Mouse (Mus musculus) testis, postnatal 14 days (tissue): ENCODE data around the gene St3gal2.
"Not testable (repeated sequence)": the region's sequence is repeated elsewhere in the genome, so short reads cannot be mapped to it uniquely, and the experiment has no call there.

Source experiments
- DNase-seq: peaks from one replicate; pipeline ENCODE4 v3.0.0; 2021; ENCODE audit warnings: low spot score

Gene St3gal2

DNA sequence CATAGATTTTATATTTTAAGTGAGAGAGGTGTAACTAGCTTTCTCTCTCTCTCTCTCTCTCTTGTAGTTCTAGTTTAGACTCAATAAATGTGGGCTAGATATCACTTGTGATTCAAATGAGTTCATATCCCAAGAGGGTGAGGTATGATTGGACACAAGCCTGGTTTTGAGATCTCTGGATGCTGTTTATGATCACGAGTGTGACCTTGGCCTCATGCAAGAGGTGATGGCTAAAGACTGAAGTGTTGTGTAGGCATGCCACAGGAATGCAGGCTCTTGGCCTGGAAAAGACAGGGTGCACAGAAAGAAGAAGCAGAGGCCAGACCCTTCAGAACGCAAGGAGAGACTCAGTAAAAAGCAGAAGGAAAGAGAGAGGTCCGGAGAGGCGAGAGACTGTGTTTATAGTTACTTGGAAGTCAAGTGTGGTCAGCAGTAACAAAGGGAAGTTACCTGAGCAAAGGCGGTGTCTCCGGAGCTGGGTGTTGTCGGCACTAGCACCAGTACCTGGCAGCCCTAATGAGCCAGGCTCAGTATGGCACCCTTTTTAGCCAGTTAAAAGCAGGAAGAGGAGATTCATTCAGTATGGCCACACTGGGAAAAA lies 24.7 kb downstream of the St3gal2 start:
- DNase-seq = no peak

- peak; percentile 60 for DNase-seq
These were observed 26.0 kb downstream of the St3gal2 start for GRCm38 (mm10) chr8:110945716-110946115.

DNA sequence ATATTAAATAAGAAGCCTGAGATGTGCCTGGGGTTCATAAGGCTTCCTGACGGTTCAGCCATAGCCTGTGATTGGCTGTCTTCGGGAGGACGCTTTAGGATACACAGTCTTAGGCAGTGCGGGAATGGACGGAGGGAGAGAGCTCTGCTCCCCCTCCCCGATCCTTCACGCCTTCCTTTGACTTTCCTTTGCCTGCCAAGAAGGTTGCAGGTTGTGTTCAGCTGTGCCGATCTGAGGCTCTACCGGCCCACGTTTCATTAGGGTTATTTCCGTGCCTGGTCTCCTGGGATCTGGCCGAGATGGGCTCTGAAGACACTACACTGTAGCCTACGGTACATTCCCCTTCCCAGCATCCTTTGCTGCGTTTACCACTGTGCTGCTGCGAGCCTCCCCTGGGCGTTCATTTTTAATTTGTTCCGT lies 30.4 kb downstream of the St3gal2 start:
- DNase-seq = no peak

DNA sequence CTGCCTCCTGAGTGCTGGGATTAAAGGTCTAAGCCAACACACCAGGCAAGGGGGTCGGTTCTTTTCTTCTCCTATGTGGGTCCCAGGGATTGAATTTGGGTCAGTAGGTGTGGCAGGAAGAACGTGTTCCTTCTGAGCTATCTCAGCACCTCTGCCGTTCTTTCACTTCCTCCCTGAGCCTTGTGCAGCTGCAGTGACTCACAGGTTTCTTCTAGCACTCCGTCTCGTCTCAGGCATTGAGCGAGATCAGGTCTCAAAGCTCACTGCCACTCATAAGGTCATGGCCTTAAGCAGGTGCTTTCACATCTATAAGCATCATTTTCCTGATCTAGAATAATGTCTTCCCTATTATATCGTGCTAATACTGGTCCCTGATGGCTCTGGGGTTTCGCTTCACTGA lies 35.1 kb downstream of the St3gal2 start:
- DNase-seq = no peak

- DNase-seq = no peak
These were observed 37.1 kb downstream of the St3gal2 start for GRCm38 (mm10) chr8:110956619-110957450.

DNA sequence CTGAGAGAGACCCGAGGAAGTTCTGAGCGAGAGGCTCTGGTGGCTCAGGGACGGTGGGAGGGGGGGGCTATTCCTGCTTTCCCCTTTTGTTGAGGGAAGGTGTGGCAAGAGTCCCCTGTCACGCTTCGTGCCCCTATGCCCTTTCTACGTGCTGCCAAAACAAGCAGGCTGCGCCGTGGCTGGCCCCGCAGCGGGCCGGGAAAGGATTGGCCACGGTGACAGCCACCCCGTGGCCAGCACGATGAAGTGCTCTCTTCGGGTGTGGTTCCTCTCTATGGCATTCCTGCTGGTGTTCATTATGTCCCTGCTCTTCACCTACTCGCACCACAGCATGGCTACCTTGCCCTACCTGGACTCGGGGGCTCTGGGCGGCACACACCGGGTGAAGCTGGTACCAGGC lies 37.7 kb downstream of the St3gal2 start:
- DNase-seq = no peak

GRCm38 (mm10) chr8:110958135-110958534 lies 38.4 kb downstream of the St3gal2 start:
- no peak for DNase-seq

GRCm38 (mm10) chr8:110958553-110958952 lies 38.8 kb downstream of the St3gal2 start:
- DNase-seq = not testable (repeated sequence)

DNA sequence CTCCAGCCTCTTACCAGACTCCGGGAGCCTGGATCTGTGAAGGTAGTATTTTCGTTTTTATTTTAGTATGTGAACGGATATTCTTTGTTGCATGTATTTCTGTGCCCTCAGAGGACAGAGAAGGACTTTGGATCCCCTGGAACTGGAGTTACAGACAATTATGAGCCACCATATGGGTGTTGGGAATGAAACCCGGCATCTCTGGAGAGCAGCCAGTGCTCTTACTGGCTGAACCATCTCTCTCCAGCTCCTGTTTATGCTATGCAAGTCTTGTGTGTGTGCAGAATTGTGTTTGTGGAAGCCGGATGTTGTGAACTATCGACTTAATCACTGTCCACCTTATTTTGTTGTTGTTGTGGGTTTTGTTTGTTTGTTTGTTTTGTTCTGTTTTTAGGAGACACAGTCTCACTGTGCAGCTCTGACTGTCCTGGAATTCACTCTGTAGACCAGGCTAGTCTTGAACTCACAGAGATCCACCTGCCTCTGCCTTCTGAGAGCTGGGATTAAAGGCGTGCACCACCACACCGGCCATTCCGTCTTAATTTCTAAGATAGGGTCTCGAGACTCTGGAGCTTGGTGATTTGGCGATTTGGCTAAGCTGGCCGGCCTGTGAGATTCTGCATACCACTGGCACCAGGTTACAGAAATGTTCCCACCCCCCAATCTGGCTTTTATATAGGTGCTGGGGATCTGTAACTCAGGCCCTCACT lies 39.5 kb downstream of the St3gal2 start:
- no peak for DNase-seq

DNA sequence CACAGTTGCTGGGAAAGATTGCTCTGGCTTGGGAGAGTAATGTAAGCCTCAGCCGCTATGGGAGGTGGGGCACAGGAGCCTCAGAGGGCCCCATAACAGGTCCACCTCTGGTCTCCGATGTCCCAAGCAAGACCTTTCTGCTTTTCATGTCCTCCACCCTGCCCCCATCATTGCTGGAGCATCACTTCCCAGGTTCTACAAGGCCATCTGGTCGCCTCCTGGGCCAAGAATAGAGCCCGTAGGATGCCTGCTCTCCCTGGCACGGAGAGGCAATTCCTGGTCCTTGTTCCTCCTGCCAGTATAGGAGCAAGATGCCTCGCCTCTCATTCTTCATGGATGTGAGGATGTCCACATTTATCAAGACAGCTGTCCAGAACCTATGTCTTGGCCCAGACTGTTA lies 40.2 kb downstream of the St3gal2 start:
- no peak for DNase-seq

GRCm38 (mm10) chr8:110963051-110963450 lies 43.3 kb downstream of the St3gal2 start:
- no peak for DNase-seq

- no peak for DNase-seq
These were observed 44.9 kb downstream of the St3gal2 start for GRCm38 (mm10) chr8:110964666-110965065.

DNA sequence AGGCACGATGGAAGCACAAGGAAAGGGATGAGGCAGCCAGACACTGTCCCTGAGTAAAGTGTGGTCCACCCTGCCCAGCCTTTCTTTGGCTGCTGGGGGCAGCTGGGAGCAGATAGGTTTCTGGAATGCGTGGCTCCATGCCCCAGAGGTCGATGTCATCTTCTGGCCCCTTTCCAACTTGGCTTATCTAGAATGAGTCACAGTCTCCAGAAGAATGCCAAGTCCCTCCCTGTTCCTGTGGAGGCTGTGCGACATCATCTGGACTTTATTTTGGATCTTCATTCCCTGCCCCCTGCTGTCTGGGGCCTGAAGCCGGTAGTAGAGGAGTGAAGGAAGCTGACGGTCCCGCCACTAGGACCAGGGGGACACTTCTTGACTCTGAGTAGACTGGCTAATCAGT lies 45.9 kb downstream of the St3gal2 start:
- peak; percentile 67 for DNase-seq

- DNase-seq = no peak
These were observed 46.9 kb downstream of the St3gal2 start for GRCm38 (mm10) chr8:110966586-110966985.

DNA sequence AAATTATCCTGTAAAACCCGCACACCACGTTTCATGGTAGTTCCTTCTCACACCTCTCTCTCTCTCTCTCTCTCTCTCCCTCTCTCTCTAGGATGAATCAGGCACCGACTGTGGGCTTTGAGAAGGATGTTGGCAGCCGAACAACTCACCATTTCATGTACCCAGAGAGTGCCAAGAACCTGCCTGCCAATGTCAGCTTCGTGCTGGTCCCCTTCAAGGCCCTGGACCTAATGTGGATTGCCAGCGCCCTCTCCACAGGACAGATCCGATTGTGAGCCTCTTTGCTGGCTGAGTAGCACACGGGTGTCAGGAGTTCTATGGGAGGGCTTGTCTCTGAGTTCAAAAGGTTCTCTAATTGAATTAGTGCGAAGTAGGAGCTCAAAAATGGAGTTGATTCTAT lies 47.6 kb downstream of the St3gal2 start:
- DNase-seq = no peak

- peak; percentile 94 for DNase-seq
These were observed 50.4 kb downstream of the St3gal2 start for GRCm38 (mm10) chr8:110969910-110970770.

DNA sequence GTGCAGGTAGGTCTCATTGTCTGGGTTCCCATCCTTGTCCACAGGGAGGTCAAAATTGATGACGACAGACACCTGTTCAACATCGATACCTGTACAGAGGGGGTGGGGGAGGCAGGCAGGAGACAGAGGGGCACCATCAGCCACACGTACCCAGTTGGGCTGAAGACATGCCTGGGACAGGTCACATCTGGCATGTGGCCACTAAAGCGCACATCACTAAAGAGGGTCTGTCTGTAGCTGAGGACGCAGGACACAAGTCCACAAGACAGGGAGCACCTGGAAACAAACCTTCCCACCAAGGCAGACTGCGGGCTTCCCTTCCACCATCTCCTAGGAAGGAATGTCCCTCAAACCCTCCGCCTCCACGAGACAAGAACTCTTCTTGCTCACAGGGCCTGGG lies 56.8 kb downstream of the St3gal2 start:
- DNase-seq = not testable (repeated sequence)

DNA sequence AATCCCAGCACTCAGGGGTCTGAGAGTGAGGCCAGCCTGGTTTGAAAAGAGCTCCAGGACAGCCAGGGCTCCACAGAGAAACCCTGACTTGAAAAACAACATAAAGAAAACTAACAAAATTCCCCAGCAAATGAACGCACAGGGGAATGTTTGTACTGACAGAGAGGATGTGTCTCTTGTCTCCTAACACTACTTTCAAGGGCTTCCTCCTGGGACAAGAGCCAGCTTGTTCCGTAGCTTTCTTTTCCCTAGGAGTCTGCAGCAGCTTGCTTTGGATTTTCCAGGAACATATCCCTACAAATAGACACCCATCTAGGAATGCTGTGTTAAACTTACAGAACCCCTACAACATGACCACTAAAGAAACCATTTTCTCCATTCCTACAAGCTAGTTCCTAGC lies 58.3 kb downstream of the St3gal2 start:
- not testable (repeated sequence) for DNase-seq

GRCm38 (mm10) chr8:110981304-110981703 lies 61.6 kb downstream of the St3gal2 start:
- DNase-seq = no peak

DNA sequence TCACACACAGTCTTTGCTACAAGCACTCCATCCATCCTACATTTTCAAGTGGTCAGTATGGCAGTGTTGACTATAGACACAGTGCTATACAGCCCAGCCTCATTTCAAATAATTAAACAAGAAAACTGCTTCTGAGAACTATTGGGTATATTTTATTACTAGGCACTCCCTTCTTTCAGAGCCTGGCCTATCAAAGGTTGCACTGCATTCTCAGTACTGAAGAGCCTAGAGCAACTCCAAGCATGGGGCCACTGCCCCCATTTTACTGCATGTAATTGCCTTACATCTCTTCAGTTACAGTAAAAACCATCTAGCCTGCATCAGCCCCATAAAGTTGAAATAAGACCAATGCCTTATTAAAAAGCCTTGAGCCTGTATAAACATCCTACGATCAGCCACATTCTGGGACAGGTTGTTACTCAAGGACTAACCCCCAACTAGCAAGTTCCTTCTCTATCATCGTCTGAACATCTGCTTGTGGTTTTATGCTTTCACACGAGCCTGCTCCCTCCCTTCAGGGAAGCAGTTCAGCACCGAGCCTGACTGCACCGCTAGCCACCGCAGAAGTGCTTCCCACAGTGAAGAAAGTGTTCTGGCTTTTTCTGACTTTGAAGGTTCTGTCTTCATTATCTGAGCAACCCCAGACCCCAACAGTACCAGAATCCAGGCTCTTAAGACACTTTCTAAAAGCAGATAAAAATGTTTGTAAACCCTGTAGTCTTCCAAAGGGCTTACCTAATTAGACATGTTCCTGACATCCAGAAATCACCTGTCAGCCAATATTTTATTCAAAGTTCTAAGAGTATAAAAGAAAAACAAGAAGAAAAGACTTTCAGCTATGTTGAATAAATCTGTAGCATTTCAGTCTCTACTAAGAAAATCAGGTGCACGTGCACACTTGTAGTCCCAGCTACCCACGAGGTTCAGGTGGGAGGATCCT lies 68.4 kb downstream of the St3gal2 start:
- no peak for DNase-seq

GRCm38 (mm10) chr8:110990017-110990416 lies 70.3 kb downstream of the St3gal2 start:
- DNase-seq = no peak
